Mouse (Mus musculus) forebrain, embryonic 13.5 days (tissue): Measurements from ENCODE around the gene Rab25. TPM values are rescaled to one million over a fixed set of nuclear protein-coding genes. Genes with fewer than 3 reads are reported as not detected.

ENCODE experiments used
- ATAC-seq: fragments of 200-750 bp; cut with Nextera tagmentation; 2 replicates; pipeline ENCODE4 v1.8.0; 2017
- H3K27ac ChIP-seq: fragments of 300-500 bp; sonication (generic); 2 replicates; pipeline ENCODE4 v1.5.1; 2015; ENCODE audit warnings: inconsistent platforms, mild to moderate bottlenecking, moderate library complexity
- H3K27me3 ChIP-seq: fragments of 300-500 bp; sonication (generic); 2 replicates; pipeline ENCODE4 v1.6.1; 2015; ENCODE audit warnings: mild to moderate bottlenecking, inconsistent platforms
- H3K36me3 ChIP-seq: fragments of 300-500 bp; sonication (generic); 2 replicates; pipeline ENCODE4 v1.6.1; 2015; ENCODE audit warnings: mild to moderate bottlenecking, inconsistent platforms; ENCODE audit not compliant: poor library complexity, severe bottlenecking
- H3K4me1 ChIP-seq: fragments of 300-500 bp; sonication (generic); 2 replicates; pipeline ENCODE4 v1.6.1; 2015; ENCODE audit warnings: inconsistent platforms
- H3K4me2 ChIP-seq: fragments of 300-500 bp; sonication (generic); 2 replicates; pipeline ENCODE4 v1.6.1; 2015; ENCODE audit warnings: inconsistent platforms, mild to moderate bottlenecking, moderate library complexity
- H3K4me3 ChIP-seq: fragments of 300-500 bp; sonication (generic); 2 replicates; pipeline ENCODE4 v1.5.1; 2015; ENCODE audit warnings: mild to moderate bottlenecking, inconsistent platforms
- H3K9ac ChIP-seq: fragments of 300-500 bp; sonication (generic); 2 replicates; pipeline ENCODE4 v1.6.1; 2015; ENCODE audit warnings: mild to moderate bottlenecking, inconsistent platforms
- H3K9me3 ChIP-seq: fragments of 300-500 bp; sonication (generic); replicated peaks from 2 replicates; pipeline ENCODE4 v1.6.1; 2016; ENCODE audit warnings: inconsistent platforms
- WGBS: fragments of 180-500 bp; shearing (Covaris S2); methylation state at CpG from one replicate; pipeline ENCODE4 v1.1.7; 2015; 5-methylcytosine and 5-hydroxymethylcytosine counted together
- polyA plus RNA-seq: library from polyadenylated mRNA; unstranded; fragments of >200 nt; fragmentation: Nextera tagmentation; extraction: Ambion mirVana; gene quantifications from 2 replicates; pipeline ENCODE4 v1.2.1, GENCODE M21; 2015

The Rab25 gene
- polyA plus RNA-seq, 1 experiment from 2014 or later = not detected

DNA sequence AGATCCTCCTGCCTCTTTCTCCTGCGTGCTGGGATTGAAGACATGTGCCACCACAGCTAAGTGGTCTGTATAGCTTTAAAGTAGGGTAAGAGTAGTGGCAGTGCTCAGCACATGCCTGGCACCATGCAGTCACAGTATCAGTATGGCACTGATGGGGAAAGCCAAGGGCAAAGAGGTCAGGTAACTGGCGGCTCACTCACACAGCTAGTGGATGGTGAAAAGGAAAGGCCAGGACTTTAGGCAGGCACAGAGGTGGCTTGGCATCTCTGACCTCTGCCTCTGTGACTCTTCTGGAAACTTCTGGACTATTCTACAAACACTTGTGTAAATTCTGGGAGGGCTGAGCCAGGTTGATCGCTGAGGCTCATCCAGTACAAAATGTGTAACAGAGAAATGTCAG, 18.0 kb upstream of the Rab25 start:
- H3K4me1 ChIP-seq = 0 out of 2 replicates have a peak, but pooled peaks cover 3% of the 10 kb centered on the region

DNA sequence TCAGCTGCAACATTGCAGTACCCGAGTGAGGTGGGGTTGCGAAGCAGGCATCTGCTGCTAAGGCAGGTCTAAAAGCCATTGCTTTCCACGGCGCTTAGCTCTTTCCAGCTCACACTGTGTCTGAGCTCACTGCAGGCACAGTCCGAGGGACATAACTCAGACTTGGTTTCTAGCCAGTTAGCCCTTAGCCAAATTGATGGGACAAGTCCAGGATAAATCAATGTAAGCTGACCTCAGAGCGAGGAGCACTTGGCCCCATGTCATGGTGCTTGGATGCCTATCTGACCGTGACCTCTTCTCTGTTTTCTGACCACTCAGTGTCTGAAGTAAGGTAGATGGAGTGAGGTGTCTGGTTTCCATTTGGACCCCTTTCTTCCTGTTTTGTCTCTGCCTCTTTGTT, 15.9 kb upstream of the Rab25 start:
- Histone ChIP-seq H3K9ac (peak overlapping the region; percentile 8; the same call in 1 of the 2 replicates), H3K27me3 (no peaks in the 10 kb centered on the region), H3K27ac (no peak overlapping the region), H3K4me3 (no peak overlapping the region), H3K36me3 (peaks cover 100% of the 10 kb centered on the region), H3K4me2 (no peak overlapping the region), H3K4me1 (0 out of 2 replicates have a peak, but pooled peaks cover 3% of the 10 kb centered on the region), H3K9me3 (no peaks in the 10 kb centered on the region)
- no peak for ATAC-seq
- 90% methylated on average over 7 of the region's 7 CpGs for WGBS

More for the DNA sequence above, 18.0 kb upstream of the Rab25 start:
- H3K9ac ChIP-seq = no peak overlapping the region
- no peak overlapping the region for H3K4me2 ChIP-seq
- no peaks in the 10 kb centered on the region for H3K27me3 ChIP-seq
- H3K36me3 ChIP-seq = peaks cover 96% of the 10 kb centered on the region
- no peak overlapping the region for H3K4me3 ChIP-seq
- ATAC-seq = no peak
- WGBS = 95% methylated on average over 3 of the region's 3 CpGs
- H3K9me3 ChIP-seq = no peaks in the 10 kb centered on the region
- no peak overlapping the region for H3K27ac ChIP-seq

DNA sequence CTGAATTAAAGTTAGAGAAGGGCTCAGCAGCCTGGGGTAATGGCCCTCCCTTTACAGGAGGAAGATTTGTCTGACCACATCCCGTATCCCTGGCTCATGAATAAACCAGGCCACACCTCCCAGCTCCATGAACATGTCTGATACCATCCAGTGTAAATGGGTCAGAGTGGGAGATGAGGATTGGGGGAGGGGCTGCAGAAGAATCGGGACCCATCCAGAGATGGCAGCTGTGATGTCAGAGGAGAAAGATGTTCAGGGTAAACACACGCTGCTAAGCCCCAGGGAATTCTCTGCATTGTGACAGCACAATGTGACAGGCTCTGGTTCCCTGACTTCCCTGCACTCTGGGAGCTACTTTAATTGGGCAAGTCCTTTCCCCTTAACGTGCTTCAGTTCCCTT, 15.3 kb upstream of the Rab25 start:
- Histone ChIP-seq H3K9me3 (no peaks in the 10 kb centered on the region), H3K4me2 (no peak overlapping the region), H3K36me3 (peaks cover 100% of the 10 kb centered on the region), H3K27me3 (no peaks in the 10 kb centered on the region), H3K27ac (no peak overlapping the region), H3K9ac (no peak overlapping the region), H3K4me3 (no peak overlapping the region), H3K4me1 (0 out of 2 replicates have a peak, but pooled peaks cover 3% of the 10 kb centered on the region)
- ATAC-seq = no peak
- WGBS = 60% methylated on average over 4 of the region's 4 CpGs

DNA sequence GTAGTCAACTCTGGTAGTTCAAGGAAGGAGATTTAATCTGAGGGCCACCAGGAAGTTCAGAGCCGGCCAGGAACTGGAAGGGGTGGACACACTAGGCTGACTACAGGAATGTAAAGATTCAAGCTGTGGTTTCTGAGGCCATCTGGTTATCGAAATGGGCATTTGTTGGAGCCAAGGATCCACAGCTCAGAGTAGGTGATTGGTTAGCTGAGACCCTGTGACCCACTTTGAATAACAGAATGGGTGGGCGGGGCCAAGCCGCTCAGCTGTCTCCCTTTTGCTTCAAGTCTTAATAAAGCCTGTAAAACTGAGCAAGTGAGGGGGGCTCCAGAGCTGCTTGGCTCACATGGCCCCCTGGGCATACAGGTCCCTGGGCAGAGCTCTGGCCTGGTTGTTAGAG, 13.9 kb upstream of the Rab25 start:
- ATAC-seq = 0 out of 2 replicates have a peak, but pooled peaks have one; percentile 19
- peaks cover 100% of the 10 kb centered on the region for H3K36me3 ChIP-seq
- no peak overlapping the region for H3K27ac ChIP-seq
- H3K4me2 ChIP-seq = no peak overlapping the region
- no peaks in the 10 kb centered on the region for H3K27me3 ChIP-seq
- 0 out of 2 replicates have a peak, but pooled peaks cover 3% of the 10 kb centered on the region for H3K4me1 ChIP-seq
- H3K9me3 ChIP-seq = no peaks in the 10 kb centered on the region
- 62% methylated on average over 4 of the region's 4 CpGs for WGBS
- H3K9ac ChIP-seq = no peak overlapping the region
- H3K4me3 ChIP-seq = no peak overlapping the region

DNA sequence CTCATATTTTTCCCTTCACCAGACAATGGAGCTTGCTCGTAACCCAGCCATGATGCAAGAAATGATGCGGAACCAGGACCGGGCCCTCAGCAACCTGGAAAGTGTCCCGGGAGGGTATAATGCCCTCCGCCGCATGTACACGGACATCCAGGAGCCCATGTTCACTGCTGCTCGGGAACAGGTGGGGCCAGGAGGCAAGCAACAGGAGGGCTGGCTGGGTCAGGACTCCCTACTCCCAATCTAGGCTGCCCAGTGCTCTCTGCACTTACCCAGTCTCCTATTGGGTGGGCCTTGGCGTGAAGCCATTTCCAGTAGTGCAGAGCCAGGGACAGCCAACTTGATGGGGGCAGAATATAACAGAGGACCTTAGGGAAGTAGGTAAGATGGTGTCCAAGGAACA, 11.5 kb upstream of the Rab25 start:
- Histone ChIP-seq H3K9me3 (no peaks in the 10 kb centered on the region), H3K27me3 (no peaks in the 10 kb centered on the region), H3K9ac (no peak overlapping the region), H3K36me3 (peaks cover 94% of the 10 kb centered on the region), H3K27ac (no peak overlapping the region), H3K4me3 (no peak overlapping the region), H3K4me2 (no peak overlapping the region), H3K4me1 (peaks cover 16% of the 10 kb centered on the region)
- 96% methylated on average over 9 of the region's 9 CpGs for WGBS
- ATAC-seq = no peak

DNA sequence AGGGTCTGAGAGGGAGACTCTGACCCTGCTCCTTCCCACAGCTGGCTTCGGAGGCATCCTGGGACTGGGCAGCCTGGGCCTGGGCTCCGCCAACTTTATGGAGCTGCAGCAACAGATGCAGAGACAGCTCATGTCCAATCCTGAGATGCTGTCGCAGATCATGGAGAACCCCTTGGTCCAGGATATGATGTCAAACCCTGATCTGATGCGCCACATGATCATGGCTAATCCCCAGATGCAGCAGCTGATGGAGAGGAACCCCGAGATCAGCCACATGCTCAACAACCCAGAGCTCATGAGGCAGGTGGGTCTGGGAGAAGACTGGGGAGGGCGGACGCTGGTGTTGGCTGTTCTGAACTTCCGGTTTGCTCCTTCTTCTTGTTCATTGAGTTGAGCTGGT, 8.5 kb upstream of the Rab25 start:
- H3K9ac ChIP-seq = no peak overlapping the region
- H3K4me1 ChIP-seq = peaks cover 27% of the 10 kb centered on the region
- H3K36me3 ChIP-seq = peaks cover 64% of the 10 kb centered on the region
- no peak for ATAC-seq
- no peaks in the 10 kb centered on the region for H3K9me3 ChIP-seq
- H3K4me2 ChIP-seq = no peak overlapping the region
- H3K27me3 ChIP-seq = no peaks in the 10 kb centered on the region
- no peak overlapping the region for H3K27ac ChIP-seq
- no peak overlapping the region for H3K4me3 ChIP-seq
- 96% methylated on average over 8 of the region's 8 CpGs for WGBS

DNA sequence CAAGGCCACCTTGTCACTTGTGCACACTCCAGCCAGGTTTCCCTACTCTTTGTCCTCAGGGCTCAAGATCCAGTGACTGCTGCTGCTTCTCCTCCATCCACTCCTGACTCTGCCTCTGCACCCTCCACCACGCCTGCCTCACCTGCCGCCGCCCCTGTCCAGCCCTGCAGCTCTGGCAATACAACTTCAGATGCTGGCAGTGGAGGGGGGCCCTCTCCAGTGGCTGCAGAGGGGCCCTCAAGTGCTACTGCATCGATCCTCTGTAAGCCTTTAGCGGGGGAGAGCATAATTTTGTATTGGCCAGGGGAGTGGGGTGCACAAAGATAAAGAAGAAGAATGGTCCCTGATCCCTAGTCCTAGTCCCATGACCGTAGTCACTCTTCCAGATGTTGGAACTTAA, 7.6 kb upstream of the Rab25 start:
- Histone ChIP-seq H3K9ac (0 out of 2 replicates have a peak overlapping the region, but pooled peaks have one; percentile 21), H3K9me3 (no peaks in the 10 kb centered on the region), H3K4me3 (no peak overlapping the region), H3K4me1 (peaks cover 32% of the 10 kb centered on the region), H3K27ac (no peak overlapping the region), H3K4me2 (no peak overlapping the region), H3K27me3 (no peaks in the 10 kb centered on the region), H3K36me3 (peaks cover 55% of the 10 kb centered on the region)
- 98% methylated on average over 6 of the region's 6 CpGs for WGBS
- no peak for ATAC-seq

DNA sequence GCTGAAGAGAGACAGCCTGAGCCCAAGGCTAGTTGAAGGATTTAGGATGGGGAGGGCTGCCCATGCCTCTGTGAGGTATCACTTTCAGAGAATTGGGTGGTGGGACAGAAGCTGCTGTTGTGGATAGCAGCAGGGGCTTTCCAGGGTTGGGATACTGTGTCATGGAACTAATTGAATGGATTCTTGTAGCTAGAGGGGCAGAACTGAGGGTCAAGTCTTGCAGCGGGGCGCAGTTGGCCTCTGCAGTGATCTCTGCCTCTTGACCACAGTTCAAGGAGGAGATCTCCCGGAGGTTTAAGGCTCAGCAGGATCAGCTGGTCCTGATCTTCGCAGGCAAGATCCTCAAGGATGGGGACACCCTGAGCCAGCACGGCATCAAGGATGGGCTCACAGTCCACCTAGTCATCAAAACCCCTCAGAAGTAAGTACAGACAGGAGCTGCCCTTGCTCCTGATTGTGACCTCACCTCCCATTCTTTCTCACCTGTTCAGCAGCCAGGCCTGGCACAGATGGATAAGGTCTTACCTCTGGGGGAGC, 7.0 kb upstream of the Rab25 start:
- Histone ChIP-seq H3K4me3 (peak overlapping the region; percentile 12; the same call in 1 of the 2 replicates), H3K27me3 (no peaks in the 10 kb centered on the region), H3K36me3 (peaks cover 49% of the 10 kb centered on the region), H3K9me3 (no peaks in the 10 kb centered on the region), H3K4me2 (peak overlapping the region; percentile 74), H3K27ac (no peak overlapping the region), H3K9ac (peak overlapping the region; percentile 31; the same call in 1 of the 2 replicates), H3K4me1 (peaks cover 32% of the 10 kb centered on the region)
- no peak for ATAC-seq
- 88% methylated on average over 5 of the region's 5 CpGs for WGBS

DNA sequence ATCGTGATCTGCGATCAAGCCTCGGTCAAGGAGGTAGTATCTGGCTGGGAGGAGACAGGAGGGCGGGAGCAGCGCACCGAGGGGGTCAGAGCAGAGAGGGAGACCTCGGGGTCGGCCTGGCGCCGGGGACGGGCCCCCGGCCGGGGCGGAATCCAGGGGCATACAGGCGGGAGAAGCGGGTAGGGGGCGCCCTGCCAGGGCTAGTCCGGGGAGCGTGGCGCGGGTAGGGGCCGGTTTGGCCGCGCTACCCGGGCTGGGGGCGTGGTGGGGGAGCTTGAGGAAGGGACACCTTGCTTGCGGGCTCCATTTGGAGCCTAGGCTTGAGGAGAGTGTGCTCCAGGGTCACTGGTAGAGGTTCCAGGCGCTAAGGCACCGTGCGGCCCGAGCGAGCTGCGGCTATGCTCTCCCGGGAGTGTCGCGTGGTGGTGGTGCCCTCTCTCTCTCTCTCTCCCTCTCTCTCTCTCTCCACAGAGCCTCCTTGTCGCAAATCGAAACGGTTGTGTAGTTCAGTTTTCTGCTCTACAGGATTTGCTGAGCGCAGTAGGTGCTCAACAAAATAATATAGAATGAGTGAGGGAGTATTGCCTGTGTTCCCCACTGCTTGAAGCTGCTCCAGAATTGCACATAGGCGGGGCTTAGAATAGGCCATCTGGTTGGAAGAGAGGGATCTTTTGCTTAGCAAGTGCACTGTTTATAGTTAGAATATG, 5.9 kb upstream of the Rab25 start:
- H3K9me3 ChIP-seq = no peaks in the 10 kb centered on the region
- peak overlapping the region; percentile 85 for H3K4me3 ChIP-seq
- ATAC-seq = peak; percentile 22
- peak overlapping the region; percentile 95 for H3K27ac ChIP-seq
- peaks cover 32% of the 10 kb centered on the region for H3K4me1 ChIP-seq
- peak overlapping the region; percentile 74 for H3K4me2 ChIP-seq
- WGBS = under 1% methylated on average over 41 of the region's 41 CpGs
- H3K9ac ChIP-seq = peak overlapping the region; percentile 93
- no peaks in the 10 kb centered on the region for H3K27me3 ChIP-seq
- peaks cover 38% of the 10 kb centered on the region for H3K36me3 ChIP-seq

DNA sequence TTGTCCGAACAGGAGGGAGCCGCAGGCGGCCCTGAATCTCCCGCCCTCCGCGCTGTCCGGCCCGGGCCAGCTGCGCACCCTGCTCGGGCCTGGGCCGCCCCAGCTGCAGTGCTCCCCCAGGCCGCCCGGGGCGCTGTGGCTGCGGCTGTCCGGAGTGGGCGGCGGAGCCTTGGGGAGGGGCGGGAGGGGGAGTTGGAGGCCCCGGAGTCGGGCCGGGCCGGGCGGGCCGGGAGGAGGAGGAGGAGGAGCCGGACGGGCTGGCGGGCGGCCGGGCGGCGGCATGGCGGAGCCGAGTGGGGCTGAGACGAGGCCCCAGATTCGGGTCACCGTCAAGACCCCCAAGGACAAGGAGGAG, 5.4 kb upstream of the Rab25 start, which contains the start of gene Ubqln4:
Gene Ubqln4, plus strand, starts transcription at position 234 of the 355 bp plus-strand sequence.
- Histone ChIP-seq H3K27ac (peak within 1 kb of the TSS; percentile 95), H3K27me3 (no peaks in the 10 kb centered on the region), H3K9ac (peak within 1 kb of the TSS; percentile 93), H3K36me3 (peaks cover 33% of the 10 kb centered on the region), H3K4me3 (peak within 1 kb of the TSS; percentile 85), H3K9me3 (no peaks in the 10 kb centered on the region), H3K4me2 (peak within 1 kb of the TSS; percentile 74), H3K4me1 (peaks cover 32% of the 10 kb centered on the region)
- 0% methylated on average over 20 of the region's 37 CpGs for WGBS
- peak; percentile 87 for ATAC-seq

DNA sequence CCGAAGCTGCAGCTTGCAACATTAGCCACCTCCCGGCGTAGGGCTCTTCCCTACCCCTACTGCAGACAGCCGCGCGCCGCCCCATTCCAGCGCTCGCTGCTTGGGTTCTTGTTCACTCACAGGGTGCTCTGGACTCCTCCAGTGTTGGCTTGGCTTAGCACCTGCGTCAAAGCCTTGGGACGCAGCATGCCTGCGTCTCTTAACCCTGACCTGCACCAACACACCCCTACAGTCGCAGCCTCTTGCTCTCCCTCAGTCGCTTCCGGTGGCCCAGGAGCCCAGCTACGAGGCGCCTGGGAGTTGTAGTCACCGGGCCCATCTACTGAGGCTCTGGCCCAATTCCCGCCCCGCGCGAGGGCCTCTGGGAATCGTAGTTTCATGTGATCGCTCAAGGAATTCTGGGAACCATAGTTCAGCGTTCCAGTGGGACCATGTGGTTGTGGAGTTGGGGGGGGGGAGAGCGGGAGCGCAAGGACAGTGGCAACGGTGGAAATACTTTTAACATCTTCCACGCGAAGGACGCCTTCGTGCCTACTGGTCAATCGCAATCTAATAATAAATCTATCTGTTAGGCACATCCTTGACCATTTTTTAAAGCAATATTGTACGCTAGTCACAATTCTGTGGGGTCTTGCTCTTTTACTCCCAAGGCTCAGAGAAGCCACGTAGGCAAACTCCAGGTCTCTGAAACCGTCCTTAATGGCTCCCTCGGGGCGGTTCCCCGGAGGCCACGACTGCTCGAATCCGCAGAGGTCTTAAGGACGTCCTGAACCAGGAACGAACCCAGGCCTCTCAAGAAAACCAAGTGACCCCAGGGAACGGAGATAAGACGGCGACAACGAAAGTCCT, 4.8 kb upstream of the Rab25 start, which contains the start of gene Lamtor2:
Gene Lamtor2, minus strand, starts transcription at position 399 of the 849 bp plus-strand sequence.
- Histone ChIP-seq H3K27me3 (no peaks in the 10 kb centered on the region), H3K4me2 (peak within 1 kb of the TSS; percentile 74), H3K27ac (peak within 1 kb of the TSS; percentile 95), H3K9ac (peak within 1 kb of the TSS; percentile 93), H3K4me1 (peaks cover 32% of the 10 kb centered on the region), H3K4me3 (peak within 1 kb of the TSS; percentile 85), H3K9me3 (no peaks in the 10 kb centered on the region), H3K36me3 (peaks cover 27% of the 10 kb centered on the region)
- ATAC-seq = peak; percentile 94
- under 1% methylated on average over 48 of the region's 48 CpGs for WGBS
